Mouse (Mus musculus): ENCODE measurements around the gene Gm20532. TPM values are rescaled to one million over a fixed set of nuclear protein-coding genes. Genes with fewer than 3 reads are reported as not detected.

Gm20532 gene
- polyA plus RNA-seq, 1 experiment from 2014 or later, result not detected

DNA sequence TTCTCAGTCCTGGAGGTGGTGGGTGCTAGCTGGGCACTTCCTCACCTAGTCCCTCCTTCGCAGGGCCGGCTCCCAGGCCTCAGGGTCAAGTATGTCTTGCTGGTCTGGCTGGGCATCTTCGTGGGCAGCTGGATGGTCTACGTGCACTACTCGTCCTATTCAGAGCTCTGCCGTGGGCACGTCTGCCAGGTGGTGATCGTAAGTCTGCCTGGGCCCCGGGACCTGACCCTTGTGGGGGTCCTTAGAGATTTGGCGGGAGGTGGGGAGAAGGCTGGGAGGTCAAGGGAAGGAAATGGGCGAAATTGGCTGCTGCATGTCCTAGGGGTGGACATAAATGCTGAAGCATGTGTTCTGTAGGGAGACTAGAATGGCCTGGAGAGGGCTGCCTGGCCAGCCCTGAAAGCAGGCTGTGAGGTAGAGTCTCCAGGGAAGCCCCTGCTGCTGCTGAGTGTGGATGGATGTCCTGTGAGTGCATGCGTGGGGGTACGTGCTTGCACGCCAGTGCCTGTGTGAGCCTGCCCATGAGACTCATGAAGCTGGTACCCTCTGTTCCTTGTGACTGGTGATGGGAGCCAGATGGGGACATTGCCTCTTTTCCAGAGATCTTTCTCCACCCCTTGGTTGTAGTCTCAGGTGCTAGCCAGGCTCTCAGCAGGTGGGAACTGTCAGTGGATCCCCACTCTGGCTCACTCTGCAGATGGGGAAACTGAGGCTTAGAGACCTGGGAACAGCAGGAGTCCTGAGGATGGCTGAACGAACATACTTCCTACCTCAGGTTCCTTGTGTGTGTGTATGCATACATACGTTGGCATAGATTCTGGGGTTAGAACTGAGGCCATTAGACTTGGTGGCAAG lies 46.3 kb downstream of the Gm20532 start:
- ChIA-PET CTCF (no interaction called here), POLR2A (no interaction called here)
- in situ Hi-C loops (cut with MboI; ENCODE audit: low pct_unique_long_range_greater_than_20kb), result loop anchor here (25.0 kb wide), 1 partner anchor 780 kb away; no protein-coding TSS in a partner anchor
- ATAC-seq (no peak), DNase-seq (ENCODE audit: low read depth, low spot score) (no peak)
- no peaks in the 10 kb centered on the region for H3K27me3 ChIP-seq
- TF ChIP-seq CTCF (IDR thresholded peaks at IDR 0.05), result no peak

DNA sequence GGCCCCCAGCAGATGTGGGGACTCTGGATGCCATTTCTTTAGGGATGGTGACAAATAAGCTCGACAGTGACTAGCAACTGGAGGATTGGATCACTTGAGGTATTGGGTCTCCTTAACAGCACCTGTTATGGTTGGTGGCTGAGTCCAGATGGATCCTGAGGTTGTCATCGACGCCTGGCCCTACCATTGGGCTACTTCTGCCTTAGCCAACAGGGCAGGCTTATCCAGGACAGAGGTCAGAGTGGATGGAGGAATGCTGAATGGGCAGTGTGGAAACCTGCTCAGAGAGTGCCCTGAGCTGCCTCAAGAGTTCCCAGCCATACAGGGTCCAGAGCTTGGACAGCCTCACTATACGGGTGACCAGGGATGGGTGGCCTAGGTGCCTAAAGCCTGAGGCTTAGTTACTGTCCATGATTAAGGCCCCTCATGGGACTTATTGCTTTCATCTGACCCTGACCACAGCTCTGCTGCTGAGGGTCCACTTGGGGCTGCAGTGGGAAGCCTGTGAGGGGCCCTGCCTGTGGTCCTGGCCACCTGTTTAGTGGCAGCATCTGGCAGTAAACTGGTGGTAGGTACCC lies 47.6 kb downstream of the Gm20532 start:
- ATAC-seq, result no peak
- POLR2A ChIA-PET, result no interaction called here
- CTCF ChIA-PET, result no interaction called here
- DNase-seq (ENCODE audit: low read depth, low spot score), result no peak
- in situ Hi-C loops (cut with MboI; ENCODE audit: low pct_unique_long_range_greater_than_20kb), result loop anchor here (25.0 kb wide), 1 partner anchor 778 kb away; no protein-coding TSS in a partner anchor
- no peaks in the 10 kb centered on the region for H3K27me3 ChIP-seq
- no peak for TF ChIP-seq CTCF (IDR thresholded peaks at IDR 0.05)

DNA sequence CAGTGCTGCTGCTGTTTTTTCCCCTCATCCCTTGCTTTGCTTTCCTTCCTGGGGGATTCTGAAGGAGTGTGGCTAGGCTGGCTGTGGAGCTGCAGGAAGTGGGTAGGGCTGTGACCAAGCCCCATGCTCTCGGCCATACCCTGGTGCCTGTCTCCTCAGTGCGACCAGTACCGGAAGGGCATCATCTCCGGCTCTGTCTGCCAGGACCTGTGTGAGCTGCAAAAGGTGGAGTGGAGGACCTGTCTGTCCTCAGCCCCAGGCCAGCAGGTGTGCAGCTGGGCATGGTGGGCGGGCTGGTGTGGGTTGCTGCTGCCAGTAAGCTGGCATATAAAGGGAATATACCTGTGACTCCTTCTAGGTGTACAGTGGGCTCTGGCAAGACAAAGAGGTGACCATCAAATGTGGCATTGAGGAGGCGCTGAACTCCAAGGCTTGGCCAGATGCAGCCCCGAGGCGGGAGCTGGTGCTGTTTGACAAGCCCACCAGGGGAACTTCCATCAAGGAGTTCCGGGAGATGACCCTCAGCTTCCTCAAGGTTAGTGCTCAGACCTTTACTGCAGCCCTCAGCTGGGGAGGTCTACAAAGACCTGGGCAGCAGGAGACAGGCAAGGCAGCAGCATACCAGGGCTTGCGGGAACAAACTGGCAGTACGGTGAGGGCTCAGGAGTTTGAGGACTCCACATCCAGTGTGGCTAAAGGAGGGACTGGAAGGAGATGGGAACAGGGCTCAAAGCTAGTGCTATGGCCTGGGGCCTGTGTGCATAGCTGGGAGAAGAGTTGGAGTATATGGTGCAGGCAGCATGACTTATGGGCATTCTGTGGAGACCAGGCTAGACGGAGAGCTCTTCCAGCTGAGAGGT lies 48.4 kb downstream of the Gm20532 start:
- no peak for DNase-seq (ENCODE audit: low read depth, low spot score)
- in situ Hi-C loops (cut with MboI; ENCODE audit: low pct_unique_long_range_greater_than_20kb), result loop anchor here (25.0 kb wide), 1 partner anchor 777 kb away; no protein-coding TSS in a partner anchor
- H3K27me3 ChIP-seq, result no peaks in the 10 kb centered on the region
- ChIA-PET POLR2A (interaction anchor here (1.2 kb wide), 1 partner anchor 30 kb away, joined by 4 read pairs; the partner anchor contains the start of gene Agpat2), CTCF (no interaction called here)
- no peak for TF ChIP-seq CTCF (IDR thresholded peaks at IDR 0.05)
- ATAC-seq, result no peak

DNA sequence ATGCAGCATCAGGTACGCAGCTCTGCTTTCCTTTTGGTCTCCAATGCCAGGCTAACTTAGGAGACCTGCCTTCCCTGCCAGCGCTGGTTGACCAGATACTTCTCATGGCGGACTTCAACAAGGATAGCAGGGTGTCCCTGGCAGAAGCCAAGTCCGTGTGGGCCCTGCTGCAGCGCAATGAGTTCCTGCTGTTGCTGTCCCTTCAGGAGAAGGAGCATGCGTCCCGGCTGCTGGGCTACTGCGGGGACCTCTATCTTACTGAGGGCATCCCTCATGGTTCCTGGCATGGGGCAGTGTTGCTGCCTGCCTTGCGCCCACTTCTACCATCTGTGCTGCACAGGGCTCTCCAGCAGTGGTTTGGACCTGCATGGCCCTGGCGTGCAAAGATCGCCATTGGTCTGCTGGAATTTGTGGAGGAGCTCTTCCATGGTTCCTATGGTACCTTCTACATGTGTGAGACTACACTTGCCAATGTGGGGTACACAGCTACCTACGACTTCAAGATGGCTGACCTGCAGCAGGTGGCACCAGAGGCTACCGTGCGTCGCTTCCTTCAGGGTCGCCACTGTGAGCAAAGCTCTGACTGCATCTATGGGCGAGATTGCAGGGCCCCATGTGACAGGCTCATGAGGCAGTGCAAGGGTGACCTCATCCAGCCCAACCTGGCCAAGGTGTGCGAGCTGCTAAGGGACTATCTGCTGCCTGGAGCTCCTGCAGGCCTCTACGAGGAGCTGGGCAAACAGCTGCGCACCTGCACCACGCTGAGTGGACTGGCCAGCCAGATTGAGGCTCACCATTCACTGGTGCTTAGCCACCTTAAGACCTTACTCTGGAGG lies 49.3 kb downstream of the Gm20532 start:
- H3K27me3 ChIP-seq, result no peaks in the 10 kb centered on the region
- DNase-seq (ENCODE audit: low read depth, low spot score), result no peak
- no peak for TF ChIP-seq CTCF (IDR thresholded peaks at IDR 0.05)
- ChIA-PET POLR2A (interaction anchor here (0.6 to 1.2 kb wide), 3 partner anchors 31 to 49 kb away, joined by 3 to 4 read pairs (median 3); partner anchors contain the start of gene Agpat2), CTCF (no interaction called here)
- in situ Hi-C loops (cut with MboI; ENCODE audit: low pct_unique_long_range_greater_than_20kb), result loop anchor here (25.0 kb wide), 1 partner anchor 777 kb away; no protein-coding TSS in a partner anchor
- ATAC-seq, result no peak

DNA sequence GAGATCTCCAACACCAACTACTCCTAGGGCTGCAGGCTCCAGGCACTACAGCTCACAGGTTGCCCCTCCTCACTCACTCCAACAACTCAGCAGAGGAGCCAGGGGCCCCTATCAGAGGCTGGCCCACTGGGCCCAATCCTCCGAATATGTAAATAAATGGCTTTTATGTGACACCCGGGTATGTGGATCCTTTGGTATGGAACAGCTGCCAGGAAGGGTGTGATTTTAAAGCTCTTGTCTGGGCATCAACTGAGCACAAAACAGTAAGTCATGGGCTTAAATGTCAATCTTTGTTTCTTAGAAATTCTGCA lies 49.8 kb downstream of the Gm20532 start:
- in situ Hi-C loops (cut with MboI; ENCODE audit: low pct_unique_long_range_greater_than_20kb), result loop anchor here (25.0 kb wide), 1 partner anchor 776 kb away; no protein-coding TSS in a partner anchor
- POLR2A ChIA-PET, result interaction anchor here (0.6 to 1.2 kb wide), 3 partner anchors 32 to 48 kb away, joined by 3 to 4 read pairs (median 3); partner anchors contain the start of gene Agpat2
- H3K27me3 ChIP-seq, result no peaks in the 10 kb centered on the region
- no peak for DNase-seq (ENCODE audit: low read depth, low spot score)
- no peak for ATAC-seq
- no peak for TF ChIP-seq CTCF (IDR thresholded peaks at IDR 0.05)
- CTCF ChIA-PET, result no interaction called here

DNA sequence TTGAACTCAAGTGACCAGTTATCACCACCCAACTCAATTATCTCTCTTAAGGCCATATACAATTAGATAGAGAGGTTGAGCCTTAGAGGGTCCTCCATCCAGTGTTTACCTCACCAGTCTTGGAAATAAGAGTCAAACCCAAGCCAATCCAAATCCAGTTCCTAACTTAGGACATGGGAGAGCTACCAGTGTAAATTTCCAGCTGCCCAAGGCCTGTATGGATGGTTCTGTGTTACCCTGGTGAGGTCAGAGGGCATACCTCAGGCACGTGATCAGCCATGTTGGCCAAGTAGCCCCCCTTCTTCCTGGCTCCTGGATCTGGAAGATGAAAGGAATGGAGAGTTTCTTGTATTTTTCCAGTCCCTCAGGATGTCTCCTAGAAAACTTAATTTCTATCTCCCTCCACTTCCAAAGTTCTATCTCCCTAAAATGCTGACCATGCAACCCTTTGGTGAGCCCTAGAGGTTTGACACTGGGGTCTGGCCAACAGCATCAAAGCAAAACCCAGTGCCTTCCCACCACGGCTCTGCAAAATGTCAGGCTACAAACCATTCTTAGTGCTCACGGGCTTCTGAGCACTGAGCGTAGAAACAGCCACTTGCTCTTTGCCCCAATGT lies 51.0 kb downstream of the Gm20532 start:
- in situ Hi-C loops (cut with MboI; ENCODE audit: low pct_unique_long_range_greater_than_20kb), result loop anchor here (25.0 kb wide), 1 partner anchor 775 kb away; no protein-coding TSS in a partner anchor
- CTCF ChIA-PET, result no interaction called here
- no peak for TF ChIP-seq CTCF (IDR thresholded peaks at IDR 0.05)
- POLR2A ChIA-PET, result no interaction called here
- no peaks in the 10 kb centered on the region for H3K27me3 ChIP-seq
- DNase-seq (ENCODE audit: low read depth, low spot score) (no peak), ATAC-seq (no peak)

DNA sequence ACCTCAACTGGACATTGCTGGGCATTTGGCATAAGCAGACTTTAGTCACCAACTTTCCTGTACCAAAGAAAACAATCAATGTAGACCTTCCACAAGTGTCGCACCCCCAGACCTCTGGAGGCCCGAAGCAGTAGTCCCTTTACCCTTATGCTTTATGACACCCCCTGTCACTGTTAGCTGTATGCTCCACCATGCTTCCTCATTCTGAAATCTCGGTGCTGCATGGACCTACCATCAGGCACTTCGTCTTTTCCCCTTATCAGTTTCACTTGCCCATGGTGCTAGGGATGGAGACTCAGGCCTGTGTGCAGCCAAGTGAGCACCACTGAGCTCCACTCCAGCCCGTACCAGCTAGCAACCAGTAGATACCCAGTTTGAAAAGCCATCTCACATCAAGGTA lies 51.6 kb downstream of the Gm20532 start:
- CTCF ChIA-PET, result no interaction called here
- POLR2A ChIA-PET, result interaction anchor here (1.0 kb wide), 1 partner anchor 8 kb away, joined by 3 read pairs; no protein-coding TSS in a partner anchor
- DNase-seq (ENCODE audit: low read depth, low spot score) (no peak), ATAC-seq (no peak)
- TF ChIP-seq CTCF (IDR thresholded peaks at IDR 0.05), result no peak
- no peaks in the 10 kb centered on the region for H3K27me3 ChIP-seq
- in situ Hi-C loops (cut with MboI; ENCODE audit: low pct_unique_long_range_greater_than_20kb), result loop anchor here (25.0 kb wide), 1 partner anchor 774 kb away; no protein-coding TSS in a partner anchor

DNA sequence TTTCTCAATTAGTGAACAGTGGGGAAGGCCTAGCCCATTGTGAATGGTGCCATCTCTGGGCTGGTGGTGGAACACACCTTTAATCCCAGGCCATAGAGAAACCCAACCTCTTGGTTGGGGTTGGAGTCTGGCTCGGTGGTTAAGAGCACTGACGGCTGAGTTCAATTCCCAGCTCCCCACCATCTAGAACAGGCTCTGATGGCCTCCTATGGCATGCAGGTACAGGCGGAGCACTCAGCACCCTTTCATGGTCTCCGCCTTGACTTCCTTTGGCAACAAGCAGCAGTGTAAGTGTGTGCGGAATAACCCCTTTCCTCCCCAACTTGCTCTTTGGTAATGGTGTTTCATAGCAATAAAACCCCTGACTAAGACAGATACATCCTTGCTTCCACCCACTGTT lies 52.1 kb downstream of the Gm20532 start:
- ChIA-PET POLR2A (interaction anchor here (1.0 kb wide), 1 partner anchor 9 kb away, joined by 3 read pairs; no protein-coding TSS in a partner anchor), CTCF (no interaction called here)
- no peaks in the 10 kb centered on the region for H3K27me3 ChIP-seq
- in situ Hi-C loops (cut with MboI; ENCODE audit: low pct_unique_long_range_greater_than_20kb), result loop anchor here (25.0 kb wide), 1 partner anchor 774 kb away; no protein-coding TSS in a partner anchor
- ATAC-seq (no peak), DNase-seq (ENCODE audit: low read depth, low spot score) (no peak)
- TF ChIP-seq CTCF (IDR thresholded peaks at IDR 0.05), result no peak

DNA sequence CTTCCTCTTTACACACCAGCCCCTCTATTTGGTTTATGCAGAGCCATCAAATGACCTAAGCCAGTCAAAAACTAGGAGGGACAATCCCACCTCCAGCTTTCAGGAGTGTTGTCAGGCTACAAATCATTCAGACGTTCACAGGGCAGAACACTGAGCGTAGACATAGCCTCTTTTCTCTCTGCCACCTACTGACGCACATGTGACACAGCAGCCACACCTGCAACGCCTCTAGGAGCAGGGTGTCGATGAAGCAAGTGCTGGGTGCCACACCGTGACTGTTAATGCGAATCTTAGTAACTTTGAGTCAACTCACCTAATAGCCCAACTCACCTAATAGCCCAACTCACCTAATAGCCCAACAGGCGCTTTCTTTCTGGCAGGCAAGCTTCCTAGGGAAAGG lies 52.6 kb downstream of the Gm20532 start:
- ATAC-seq (no peak), DNase-seq (ENCODE audit: low read depth, low spot score) (no peak)
- no peak for TF ChIP-seq CTCF (IDR thresholded peaks at IDR 0.05)
- in situ Hi-C loops (cut with MboI; ENCODE audit: low pct_unique_long_range_greater_than_20kb), result loop anchor here (25.0 kb wide), 1 partner anchor 773 kb away; no protein-coding TSS in a partner anchor
- no peaks in the 10 kb centered on the region for H3K27me3 ChIP-seq
- POLR2A ChIA-PET, result interaction anchor here (1.0 kb wide), 1 partner anchor 9 kb away, joined by 3 read pairs; no protein-coding TSS in a partner anchor
- CTCF ChIA-PET, result no interaction called here
